Mouse (Mus musculus) CH12.LX (cell line): ENCODE measurements around the gene Cacng7.

Source experiments
- CTCF ChIP-seq, 2 experiments: IDR thresholded peaks in 1 of 2; conservative IDR thresholded peaks in 1 of 2; 2 replicates each; pipeline ENCODE4 v1.5.1; 2011 to 2012; ENCODE audit warnings: low read depth in 2 of 2, low read length in 2 of 2, improper control_type of control experiment in 1 of 2, inconsistent platforms in 1 of 2, mild to moderate bottlenecking in 1 of 2, moderate library complexity in 1 of 2
- E2F4 ChIP-seq: IDR thresholded peaks from 2 replicates; pipeline ENCODE4 v1.6.1; 2011; ENCODE audit warnings: low read depth, low read length, improper control_type of control experiment; ENCODE audit not compliant: insufficient replicate concordance
- EP300 ChIP-seq: IDR thresholded peaks from 2 replicates; pipeline ENCODE4 v1.6.1; 2011; ENCODE audit warnings: low read length, improper control_type of control experiment
- KAT2A ChIP-seq: IDR thresholded peaks from 2 replicates; pipeline ENCODE4 v1.6.1; 2012; ENCODE audit warnings: low read length, improper control_type of control experiment, inconsistent platforms; ENCODE audit not compliant: insufficient replicate concordance
- MXI1 ChIP-seq: IDR thresholded peaks from 2 replicates; pipeline ENCODE4 v1.6.1; 2011; ENCODE audit warnings: mild to moderate bottlenecking, low read depth, low read length, improper control_type of control experiment
- MYC ChIP-seq: IDR thresholded peaks from 2 replicates; pipeline ENCODE4 v1.6.1; 2011; ENCODE audit warnings: low read depth, mild to moderate bottlenecking, improper control_type of control experiment, low read length
- NELFE ChIP-seq: IDR thresholded peaks from 2 replicates; pipeline ENCODE4 v1.6.1; 2011; ENCODE audit warnings: low read depth, low read length, improper control_type of control experiment
- UBTF ChIP-seq: IDR thresholded peaks from 2 replicates; pipeline ENCODE4 v1.6.1; 2012; ENCODE audit warnings: low read depth, mild to moderate bottlenecking, inconsistent platforms, low read length, improper control_type of control experiment, moderate library complexity
- USF2 ChIP-seq: conservative IDR thresholded peaks from 2 replicates; pipeline ENCODE4 v1.6.1; 2011; ENCODE audit warnings: low read depth, low read length, improper control_type of control experiment
- ZC3H11A ChIP-seq: IDR thresholded peaks from 2 replicates; pipeline ENCODE4 v1.6.1; 2012; ENCODE audit warnings: low read depth, mild to moderate bottlenecking, inconsistent platforms, low read length, improper control_type of control experiment

- TF ChIP-seq CTCF (conservative IDR thresholded peaks at IDR 0.05 in 1 of 2, IDR thresholded peaks at IDR 0.05 in 1 of 2; ENCODE audit: low read depth in 2 of 2, low read length in 2 of 2), result no peak
- no peak for TF ChIP-seq NELFE
- no peak for TF ChIP-seq ZC3H11A
- TF ChIP-seq UBTF, result no peak
- TF ChIP-seq MYC, result no peak
- peak; percentile 69 for TF ChIP-seq EP300
- no peak for TF ChIP-seq KAT2A
- no peak for TF ChIP-seq USF2
- no peak for TF ChIP-seq MXI1
- TF ChIP-seq E2F4, result no peak
Observed at GRCm38 (mm10) chr7:3286036-3286435, 46.7 kb upstream of the Cacng7 start.
